Mouse (Mus musculus) erythroid progenitor cell, adult 5-6 weeks (primary cell): ENCODE measurements around the gene Prkch. TPM values are rescaled to one million over a fixed set of nuclear protein-coding genes. Genes with fewer than 3 reads are reported as not detected.

ENCODE experiments used
- ATAC-seq: replicated peaks from 2 replicates; pipeline ENCODE4 v1.8.0; 2016; ENCODE audit warnings: moderate number of reproducible peaks, mild to moderate bottlenecking, moderate TSS enrichment, inconsistent platforms; ENCODE audit not compliant: poor library complexity, low FRiP score, severe bottlenecking
- total RNA-seq, 2 experiments: library from RNA; stranded (forward) in 1 of 2; stranded (reverse) in 1 of 2; fragments of 150-400 nt in 1 of 2; fragments of 186-747, 209-891 nt in 1 of 2; gene quantifications; 2 replicates each; pipeline versions ENCODE4 v1.2.3 to v1.2.4; 2015 to 2017; ENCODE audit warnings: low replicate concordance in 2 of 2

The Prkch gene
- total RNA-seq, 2 experiments from 2014 or later = 3.4 to 5.0 TPM

DNA sequence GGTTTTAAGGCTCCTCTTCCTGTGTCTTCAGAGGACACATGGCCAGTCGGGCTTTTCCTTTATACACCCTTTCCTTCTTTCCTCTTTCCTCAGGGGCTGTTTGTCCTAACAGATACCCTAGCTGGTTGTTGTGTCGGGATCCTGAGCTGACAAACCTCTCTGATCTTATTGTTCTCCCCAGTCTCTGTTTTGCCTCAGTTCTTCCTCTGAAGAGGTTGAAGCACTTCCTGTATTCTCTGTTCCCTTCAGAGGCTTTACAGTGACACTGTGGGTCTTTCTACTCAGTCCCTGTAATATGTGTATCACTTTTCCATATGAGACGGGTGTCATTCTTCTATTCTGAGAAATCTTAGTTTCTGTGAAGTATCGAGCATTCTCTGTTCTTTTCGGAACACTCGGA is 6.5 kb upstream of the Prkch start:
- no peak for ATAC-seq

DNA sequence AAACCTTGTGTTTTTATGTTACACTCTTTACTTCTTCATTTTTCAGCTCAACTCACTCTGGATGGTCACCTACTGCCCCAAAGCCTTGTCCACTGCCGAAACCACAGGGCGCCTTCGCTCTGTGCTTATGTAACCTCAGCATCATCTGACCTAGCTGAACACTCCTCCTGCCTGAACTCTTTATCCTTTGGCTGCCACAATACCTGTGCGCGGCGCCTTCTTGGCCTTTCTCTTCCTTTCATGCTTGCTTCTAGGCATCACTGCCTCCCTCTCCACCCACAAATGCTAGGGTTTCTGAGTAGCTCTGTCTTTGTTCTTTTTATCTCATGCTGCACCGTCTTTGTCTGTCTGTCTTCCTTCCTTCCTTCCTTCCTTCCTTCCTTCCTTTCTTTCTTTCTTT is 3.8 kb upstream of the Prkch start:
- no peak for ATAC-seq

GRCm38 (mm10) chr12:73583318-73583717 is 1.3 kb upstream of the Prkch start:
- no peak for ATAC-seq

DNA sequence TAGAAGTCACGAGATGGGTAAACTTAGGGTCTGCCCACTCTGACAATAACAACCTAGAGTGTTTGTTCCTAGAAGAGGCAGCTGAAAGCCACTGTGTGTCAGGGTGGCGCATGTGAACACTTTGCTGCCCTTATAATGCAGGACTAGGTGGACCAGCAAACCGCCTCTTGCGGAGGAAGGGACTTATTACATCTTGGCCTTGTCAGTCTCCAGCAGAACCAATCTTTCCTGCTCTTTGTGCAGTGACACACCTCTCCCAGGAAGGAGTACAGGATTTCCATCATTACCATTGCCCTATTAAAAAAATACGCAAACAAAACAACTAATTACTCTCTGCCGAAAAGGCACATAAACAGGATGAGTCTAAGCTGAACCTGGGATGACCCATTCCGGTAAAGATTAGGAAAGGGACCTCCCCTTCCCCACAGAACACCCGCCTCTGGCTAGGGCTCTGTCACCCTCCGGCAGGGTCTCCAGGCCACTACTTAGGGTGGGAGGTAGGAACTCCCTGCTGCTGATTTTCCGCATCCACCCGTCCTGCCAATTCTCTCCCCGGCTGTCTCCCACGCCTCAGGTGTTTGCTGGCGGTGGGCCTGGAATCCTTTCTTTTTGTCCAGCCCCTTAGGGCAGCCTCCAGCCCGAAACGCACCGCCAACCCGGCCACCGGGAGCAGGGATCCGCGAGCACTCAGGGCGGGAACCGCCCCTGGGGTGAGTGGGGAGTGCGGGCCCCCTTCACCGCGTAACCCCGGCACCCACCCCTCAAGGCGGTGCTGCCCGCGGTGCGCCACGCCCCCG is 585 bp upstream of the Prkch start:
- no peak for ATAC-seq

GRCm38 (mm10) chr12:73585241-73585801 is 725 bp downstream of the Prkch start:
- ATAC-seq = no peak

- no peak for ATAC-seq
Observed at GRCm38 (mm10) chr12:73585850-73586249, 1.3 kb downstream of the Prkch start.

DNA sequence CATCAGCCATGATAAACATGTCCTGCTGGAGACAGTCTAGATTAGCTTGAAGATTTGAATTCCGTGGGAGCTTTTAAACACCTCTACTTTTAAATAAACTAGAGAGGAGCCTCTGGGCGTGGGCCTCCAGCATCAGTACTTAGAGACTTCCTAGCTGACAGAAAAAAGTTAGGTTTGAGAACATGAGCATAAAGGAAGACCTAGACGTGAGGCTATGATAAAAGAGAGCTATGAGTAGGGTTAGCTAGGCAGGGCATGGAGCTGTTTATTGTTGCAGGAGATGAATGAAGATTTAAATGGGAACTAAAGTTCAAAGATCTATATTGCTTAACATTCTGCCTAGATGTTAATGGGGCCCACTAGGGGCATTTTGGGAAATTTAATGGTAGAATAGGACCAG is 2.7 kb downstream of the Prkch start:
- no peak for ATAC-seq

DNA sequence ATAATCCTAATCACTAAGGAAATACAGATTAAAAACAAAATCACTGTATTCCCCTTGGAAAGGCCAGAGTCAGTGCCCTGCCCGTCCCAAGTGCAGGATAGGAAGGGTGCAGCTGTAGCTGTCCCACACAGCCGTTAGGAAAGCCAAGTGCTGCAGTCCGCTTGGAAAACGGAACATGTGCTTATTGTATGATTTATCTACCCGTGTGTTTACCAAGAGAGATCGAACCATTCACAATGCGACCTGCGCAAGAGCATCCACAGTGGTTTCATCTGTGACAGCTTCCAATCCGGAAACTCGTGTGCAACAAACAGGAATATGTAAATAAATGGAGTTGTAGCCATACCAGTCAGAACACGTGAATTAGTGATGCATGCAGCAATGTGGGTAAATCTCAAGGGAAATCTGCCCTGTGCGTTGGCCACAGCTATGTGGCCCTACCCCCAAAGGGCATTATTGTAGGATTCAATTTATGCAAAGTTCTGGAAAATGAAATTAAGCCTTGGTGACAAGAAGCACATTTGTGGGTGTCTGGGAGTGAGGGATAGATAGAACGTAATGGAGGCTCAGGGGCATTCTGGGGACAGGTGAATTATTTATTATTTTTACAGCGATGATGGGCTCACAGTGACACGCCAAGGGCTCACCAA is 6.2 kb downstream of the Prkch start:
- ATAC-seq = no peak

DNA sequence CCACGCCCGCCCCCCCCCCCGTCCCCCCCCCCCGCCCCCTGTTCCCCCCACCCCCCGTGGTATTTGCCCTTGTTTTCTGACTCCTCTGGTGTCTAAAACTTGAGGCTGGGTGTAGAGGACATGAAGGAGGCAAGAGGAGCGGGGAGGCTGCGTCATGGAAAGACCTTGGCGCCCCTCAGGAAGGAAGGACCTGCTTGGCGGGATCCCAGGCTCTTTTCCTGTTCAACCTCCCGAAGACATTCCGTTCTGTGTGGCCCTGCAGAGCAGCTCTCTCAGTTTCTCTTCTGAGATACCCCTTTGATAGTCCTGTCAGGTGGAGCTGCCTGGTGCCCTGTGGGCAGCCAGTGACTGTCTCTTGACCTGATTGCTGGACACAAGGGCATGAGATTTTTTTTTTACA is 7.0 kb downstream of the Prkch start:
- ATAC-seq = no peak

GRCm38 (mm10) chr12:73593021-73593798 is 8.6 kb downstream of the Prkch start:
- ATAC-seq = no peak

DNA sequence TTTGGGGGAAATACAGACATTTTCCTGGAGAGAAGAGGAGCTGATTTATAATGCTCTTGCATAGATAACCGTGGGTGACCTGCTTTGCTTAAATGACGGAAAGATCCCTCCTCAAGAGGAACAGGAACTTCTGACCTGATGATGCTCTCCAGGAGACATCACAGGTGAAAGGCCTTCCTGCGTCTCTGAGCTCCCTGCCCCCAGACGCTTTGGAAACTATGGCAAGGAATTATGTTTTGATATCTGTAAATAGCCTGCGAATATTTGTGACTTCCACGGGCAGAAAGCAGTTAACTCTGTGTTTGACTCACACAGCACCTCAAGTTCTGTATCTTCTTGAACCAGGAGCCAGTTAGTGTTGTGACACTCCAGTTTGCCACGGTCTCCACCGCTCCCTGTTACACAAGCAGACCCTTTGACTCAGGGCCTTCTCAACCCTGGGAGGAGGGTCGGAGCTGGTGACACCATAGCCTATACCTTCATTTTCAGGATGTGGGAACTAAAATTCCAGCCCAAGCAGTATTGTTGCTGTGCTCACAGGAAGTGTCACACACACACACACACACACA is 9.7 kb downstream of the Prkch start:
- no peak for ATAC-seq

- ATAC-seq = no peak
Observed at GRCm38 (mm10) chr12:73595226-73595625, 10.6 kb downstream of the Prkch start.

DNA sequence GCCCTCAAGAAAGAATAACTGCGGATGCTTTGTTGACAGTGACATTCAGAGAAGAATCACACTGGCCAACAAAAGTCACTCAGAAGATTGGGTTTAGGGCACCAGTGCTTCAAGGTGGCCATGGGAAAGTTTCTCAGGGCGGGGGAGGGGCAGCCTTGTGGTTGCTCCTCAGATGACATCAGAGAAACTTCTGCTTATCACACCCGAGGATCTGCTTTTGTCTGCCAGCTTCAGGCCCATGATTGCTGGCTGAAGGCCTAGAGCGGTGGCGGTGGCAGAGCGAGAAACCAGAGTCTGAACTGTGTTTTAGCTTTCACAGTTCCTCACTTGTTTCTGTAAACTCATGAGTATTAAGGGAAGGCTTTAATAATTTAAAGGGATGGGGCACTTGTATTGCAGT is 13.6 kb downstream of the Prkch start:
- no peak for ATAC-seq

- no peak for ATAC-seq
Observed at GRCm38 (mm10) chr12:73600457-73600856, 15.9 kb downstream of the Prkch start.

DNA sequence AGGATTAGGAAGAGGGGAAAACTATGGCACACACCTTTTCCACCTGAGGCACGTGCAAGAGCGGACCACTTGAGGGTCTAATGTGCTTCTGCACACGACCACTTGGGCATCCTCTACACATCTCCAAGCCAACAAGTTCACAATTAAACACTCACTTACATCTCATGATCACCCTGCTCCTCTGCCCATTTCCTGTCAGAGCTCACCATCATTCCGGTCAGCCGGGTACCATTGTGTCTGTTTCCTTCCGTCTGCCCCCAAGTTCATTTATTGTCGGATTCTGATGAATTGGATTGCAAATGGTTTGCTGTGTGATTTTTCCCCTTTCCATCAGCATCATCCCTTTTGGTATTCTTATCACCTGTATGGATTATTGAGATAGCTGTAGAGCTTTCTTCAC is 18.4 kb downstream of the Prkch start:
- ATAC-seq = no peak

DNA sequence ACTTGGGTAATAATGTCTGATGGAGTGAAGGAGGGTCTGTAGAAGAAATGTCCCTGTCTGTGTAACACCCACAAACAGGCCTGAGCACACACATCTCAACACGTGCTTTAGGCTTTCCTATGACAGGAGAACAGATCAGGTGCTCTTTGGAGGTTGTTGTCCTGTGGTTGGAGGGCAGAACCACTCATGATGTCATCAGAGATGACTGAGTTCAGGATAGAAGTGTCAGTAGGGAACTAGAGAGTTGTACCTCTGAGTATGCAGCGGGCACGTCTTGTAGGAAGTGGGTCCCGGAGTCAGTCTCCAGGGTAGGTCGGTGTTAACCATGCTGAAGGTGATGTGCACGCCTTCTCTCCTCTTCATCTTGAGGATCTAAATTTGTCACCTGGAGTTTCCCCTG is 19.1 kb downstream of the Prkch start:
- no peak for ATAC-seq

DNA sequence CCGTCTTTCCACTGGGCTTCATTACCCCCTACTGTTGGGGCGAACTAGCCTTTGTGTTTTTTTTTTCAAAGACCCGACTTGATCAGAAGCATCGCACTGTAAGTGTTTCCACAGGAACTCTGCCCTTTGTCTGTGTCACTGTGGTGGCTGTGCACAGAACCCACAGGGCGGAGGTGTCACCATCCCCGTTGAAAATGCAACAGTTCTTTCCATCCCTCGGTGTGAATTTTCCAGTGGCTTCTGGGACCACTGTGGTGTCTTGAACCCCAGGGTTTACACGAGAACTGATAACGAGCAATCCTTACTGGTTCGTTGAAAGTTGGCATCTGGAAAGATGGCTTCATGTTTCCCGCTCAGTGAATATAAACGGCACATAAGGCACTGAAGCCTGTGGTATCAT is 20.2 kb downstream of the Prkch start:
- no peak for ATAC-seq

GRCm38 (mm10) chr12:73605174-73605573 is 20.6 kb downstream of the Prkch start:
- no peak for ATAC-seq

DNA sequence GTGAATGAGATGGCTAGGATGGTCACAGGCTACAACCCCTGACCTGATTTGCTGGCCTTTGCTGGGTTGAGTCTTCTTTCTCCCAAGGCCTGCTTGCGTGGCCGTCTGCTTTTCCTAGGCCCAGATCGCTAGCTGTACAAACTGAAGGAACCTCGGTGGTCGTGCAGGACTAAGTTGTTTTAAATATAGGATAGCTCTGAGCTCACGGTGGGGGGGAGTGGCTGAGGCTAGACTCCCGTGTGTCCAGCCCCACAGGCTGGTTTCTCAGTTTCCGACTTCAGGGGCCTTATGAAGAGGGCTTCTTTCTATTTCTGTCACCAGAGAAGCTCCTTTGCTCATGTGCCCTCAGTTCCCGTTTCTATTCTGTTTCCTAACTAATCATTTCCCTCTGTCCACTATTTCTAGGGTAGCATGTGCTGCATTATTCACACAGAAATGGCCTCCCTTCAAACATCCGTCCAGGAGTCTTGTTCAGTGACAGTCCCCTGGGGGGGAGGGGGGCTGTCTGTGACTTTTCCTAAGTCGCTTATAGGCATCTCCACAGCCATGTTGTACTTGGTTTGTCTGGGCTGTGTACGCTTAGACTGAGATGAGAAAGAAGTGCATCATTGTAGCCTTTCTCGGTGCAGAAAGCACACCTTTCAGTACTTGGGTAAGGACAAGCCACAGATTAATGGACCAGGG is 22.9 kb downstream of the Prkch start:
- ATAC-seq = no peak

GRCm38 (mm10) chr12:73608065-73608397 is 23.4 kb downstream of the Prkch start:
- ATAC-seq = no peak
